Mouse (Mus musculus): ENCODE measurements at regions not wholly inside any gene's neighbourhood (a gene's known extent, or its start where the extent isn't known, plus 50 kb on each side); places are given as distances from the start of the nearest gene placed in this dataset.

DNA sequence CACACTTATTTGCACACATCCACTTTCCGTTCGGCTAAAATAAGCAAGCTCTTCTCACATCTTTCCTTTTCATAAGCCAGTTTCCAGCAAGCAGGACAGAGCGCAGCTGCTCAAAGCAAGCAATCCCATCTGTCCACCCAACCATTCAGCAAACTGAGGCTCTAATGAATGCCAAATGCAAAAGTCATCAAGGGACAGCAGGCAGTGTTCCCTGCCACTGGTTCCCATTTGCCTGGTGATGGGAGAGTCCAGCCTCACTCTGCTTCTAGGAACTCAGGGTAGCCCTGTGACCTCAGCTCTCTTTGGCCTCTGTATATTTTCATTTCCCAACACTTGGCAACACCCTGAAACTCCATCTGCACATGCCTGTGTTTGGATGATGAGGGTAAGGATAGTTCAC lies 188.8 kb upstream of the Rgma start:
- Histone ChIP-seq H3K27ac (no peak overlapping the region), H3K36me3 (ENCODE audit: insufficient read depth, low read length) (no peaks in the 10 kb centered on the region), H3K4me1 (replicated peaks; ENCODE audit: insufficient read depth, low read length) (no peaks in the 10 kb centered on the region), H3K9me3 (replicated peaks; ENCODE audit: low read length) (no peaks in the 10 kb centered on the region), H3K27me3 (ENCODE audit: insufficient read depth, low read length) (no peaks in the 10 kb centered on the region), H3K4me3 (replicated peaks; ENCODE audit: low read depth, low read length) (no peak overlapping the region), H3K4me2 (ENCODE audit: low read length) (no peak overlapping the region), H3K9ac (ENCODE audit: low read depth, low read length) (no peak overlapping the region)
- TF ChIP-seq CTCF (IDR thresholded peaks at IDR 0.05; ENCODE audit: low read depth) = no peak
- DNase-seq (ENCODE audit: low spot score) (no peak), ATAC-seq (replicated peaks; ENCODE audit: low FRiP score, low read depth) (no peak)
- WGBS = 96% methylated on average over 3 of the region's 3 CpGs

GRCm38 (mm10) chr7:73191388-73192278 lies 183.7 kb upstream of the Rgma start:
- TF ChIP-seq CTCF (IDR thresholded peaks at IDR 0.05; ENCODE audit: low read depth) = no peak
- no peak for ATAC-seq (replicated peaks; ENCODE audit: low FRiP score, low read depth)
- H3K27ac ChIP-seq = no peak overlapping the region
- no peak overlapping the region for H3K4me2 ChIP-seq (ENCODE audit: low read length)
- no peak overlapping the region for H3K9ac ChIP-seq (ENCODE audit: low read depth, low read length)
- no peak for DNase-seq (ENCODE audit: low spot score)
- 53% methylated on average over 12 of the region's 12 CpGs for WGBS
- no peaks in the 10 kb centered on the region for H3K4me1 ChIP-seq (replicated peaks; ENCODE audit: insufficient read depth, low read length)
- H3K9me3 ChIP-seq (replicated peaks; ENCODE audit: low read length) = no peaks in the 10 kb centered on the region
- no peaks in the 10 kb centered on the region for H3K27me3 ChIP-seq (ENCODE audit: insufficient read depth, low read length)
- H3K4me3 ChIP-seq (replicated peaks; ENCODE audit: low read depth, low read length) = no peak overlapping the region
- H3K36me3 ChIP-seq (ENCODE audit: insufficient read depth, low read length) = no peaks in the 10 kb centered on the region

DNA sequence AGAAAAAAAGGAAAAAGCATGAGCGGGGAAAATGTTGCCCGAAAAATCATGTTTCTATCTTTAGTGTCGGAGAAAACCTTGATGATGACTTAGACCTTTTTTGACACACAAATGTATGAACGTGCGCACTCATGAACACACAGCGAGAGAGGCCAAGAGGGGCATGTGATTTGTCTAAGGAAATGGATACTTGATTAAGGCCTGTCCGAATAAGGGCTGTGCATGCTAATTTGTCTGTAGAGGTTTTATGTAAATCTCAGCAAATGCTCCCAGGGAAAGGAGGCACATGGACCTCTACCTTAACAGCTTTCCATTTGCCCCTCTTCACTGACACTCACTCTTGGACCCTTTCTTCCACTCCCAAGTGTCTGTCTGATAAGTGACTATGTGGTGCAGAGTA lies 182.5 kb upstream of the Rgma start:
- H3K36me3 ChIP-seq (ENCODE audit: insufficient read depth, low read length) = no peaks in the 10 kb centered on the region
- 0 out of 2 replicates have a peak, but pooled peaks cover 5% of the 10 kb centered on the region for H3K4me1 ChIP-seq (replicated peaks; ENCODE audit: insufficient read depth, low read length)
- no peaks in the 10 kb centered on the region for H3K9me3 ChIP-seq (replicated peaks; ENCODE audit: low read length)
- DNase-seq (ENCODE audit: low spot score) = no peak
- no peak overlapping the region for H3K9ac ChIP-seq (ENCODE audit: low read depth, low read length)
- no peak for ATAC-seq (replicated peaks; ENCODE audit: low FRiP score, low read depth)
- no peaks in the 10 kb centered on the region for H3K27me3 ChIP-seq (ENCODE audit: insufficient read depth, low read length)
- no peak overlapping the region for H3K27ac ChIP-seq
- no peak for TF ChIP-seq CTCF (IDR thresholded peaks at IDR 0.05; ENCODE audit: low read depth)
- 85% methylated on average over 7 of the region's 7 CpGs for WGBS
- H3K4me3 ChIP-seq (replicated peaks; ENCODE audit: low read depth, low read length) = no peak overlapping the region
- H3K4me2 ChIP-seq (ENCODE audit: low read length) = no peak overlapping the region

- Histone ChIP-seq H3K27ac (no peak overlapping the region), H3K9me3 (replicated peaks; ENCODE audit: low read length) (no peaks in the 10 kb centered on the region; the same call in 1 of the 2 replicates), H3K4me3 (replicated peaks; ENCODE audit: low read depth, low read length) (no peak overlapping the region), H3K36me3 (ENCODE audit: insufficient read depth, low read length) (no peaks in the 10 kb centered on the region), H3K27me3 (ENCODE audit: insufficient read depth, low read length) (no peaks in the 10 kb centered on the region), H3K4me1 (replicated peaks; ENCODE audit: insufficient read depth, low read length) (0 out of 2 replicates have a peak, but pooled peaks cover 5% of the 10 kb centered on the region), H3K4me2 (ENCODE audit: low read length) (no peak overlapping the region), H3K9ac (ENCODE audit: low read depth, low read length) (no peak overlapping the region)
- ATAC-seq (replicated peaks; ENCODE audit: low FRiP score, low read depth) (no peak), DNase-seq (ENCODE audit: low spot score) (no peak)
- no peak for TF ChIP-seq CTCF (IDR thresholded peaks at IDR 0.05; ENCODE audit: low read depth)
- WGBS = 84% methylated on average over 4 of the region's 4 CpGs
Observed at GRCm38 (mm10) chr7:73195306-73195705, 180.0 kb upstream of the Rgma start.

DNA sequence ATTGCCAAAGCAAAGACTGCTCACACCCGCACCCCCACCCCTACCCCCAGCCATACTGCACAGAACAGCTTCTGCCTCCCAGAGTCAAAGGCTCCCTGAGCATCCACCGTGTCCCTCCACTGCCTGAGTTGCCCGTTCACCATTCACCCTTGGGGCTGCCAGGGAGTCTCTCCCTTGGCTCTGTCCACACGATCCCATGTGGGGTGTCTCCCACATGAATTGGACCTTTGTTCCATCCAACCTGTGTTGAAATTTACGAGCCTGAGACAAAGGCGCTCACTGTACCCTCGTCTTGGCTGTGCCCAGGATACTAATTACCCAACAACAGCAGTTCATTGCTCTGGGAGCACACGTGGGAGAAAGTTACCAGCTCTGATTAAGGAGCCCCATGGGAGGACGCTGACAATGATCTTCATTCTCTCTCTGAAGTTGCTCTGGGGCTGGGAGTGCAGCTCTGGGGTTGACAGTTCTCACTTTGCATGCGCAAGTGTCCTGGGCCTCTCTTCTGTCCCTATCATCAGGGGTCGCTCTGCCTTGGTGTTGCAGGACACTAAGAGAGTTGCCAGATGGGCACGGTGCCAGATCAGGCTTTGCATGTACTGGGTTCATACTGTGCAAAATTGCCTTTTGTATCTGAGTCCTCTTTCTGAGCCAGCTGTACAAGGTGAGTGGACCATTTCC lies 178.3 kb upstream of the Rgma start:
- Histone ChIP-seq H3K4me2 (ENCODE audit: low read length) (no peak overlapping the region), H3K9ac (ENCODE audit: low read depth, low read length) (no peak overlapping the region), H3K36me3 (ENCODE audit: insufficient read depth, low read length) (no peaks in the 10 kb centered on the region), H3K4me1 (replicated peaks; ENCODE audit: insufficient read depth, low read length) (0 out of 2 replicates have a peak, but pooled peaks cover 5% of the 10 kb centered on the region), H3K4me3 (replicated peaks; ENCODE audit: low read depth, low read length) (no peak overlapping the region), H3K9me3 (replicated peaks; ENCODE audit: low read length) (no peaks in the 10 kb centered on the region; the same call in 1 of the 2 replicates), H3K27me3 (ENCODE audit: insufficient read depth, low read length) (no peaks in the 10 kb centered on the region), H3K27ac (no peak overlapping the region)
- TF ChIP-seq CTCF (IDR thresholded peaks at IDR 0.05; ENCODE audit: low read depth) = no peak
- 33% methylated on average over 12 of the region's 12 CpGs for WGBS
- DNase-seq (ENCODE audit: low spot score) (peak; percentile 80), ATAC-seq (replicated peaks; ENCODE audit: low FRiP score, low read depth) (peak; percentile 86)

DNA sequence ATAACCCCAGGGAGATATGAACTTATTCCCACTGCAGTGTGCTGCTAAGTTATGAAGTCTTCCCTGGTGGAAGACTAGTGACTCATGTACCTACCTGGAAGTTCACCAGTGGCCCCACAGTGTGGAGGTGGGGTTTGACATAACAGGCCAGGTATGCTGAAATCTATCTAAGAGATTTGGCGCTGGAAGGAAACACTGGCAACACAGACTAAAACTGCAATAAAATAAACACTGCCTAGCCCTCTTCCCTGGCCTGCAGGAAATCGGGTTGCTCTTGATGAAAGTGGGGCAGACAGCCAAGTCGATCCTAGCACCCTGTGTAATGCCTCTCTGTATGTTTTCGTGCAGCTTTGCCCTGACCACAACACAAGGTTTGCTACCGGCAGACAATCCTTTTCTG lies 177.2 kb upstream of the Rgma start:
- Histone ChIP-seq H3K27ac (no peak overlapping the region), H3K27me3 (ENCODE audit: insufficient read depth, low read length) (no peaks in the 10 kb centered on the region), H3K4me1 (replicated peaks; ENCODE audit: insufficient read depth, low read length) (0 out of 2 replicates have a peak, but pooled peaks cover 5% of the 10 kb centered on the region), H3K36me3 (ENCODE audit: insufficient read depth, low read length) (no peaks in the 10 kb centered on the region), H3K4me3 (replicated peaks; ENCODE audit: low read depth, low read length) (no peak overlapping the region), H3K9ac (ENCODE audit: low read depth, low read length) (no peak overlapping the region), H3K9me3 (replicated peaks; ENCODE audit: low read length) (no peaks in the 10 kb centered on the region; the same call in 1 of the 2 replicates), H3K4me2 (ENCODE audit: low read length) (no peak overlapping the region)
- DNase-seq (ENCODE audit: low spot score) (no peak), ATAC-seq (replicated peaks; ENCODE audit: low FRiP score, low read depth) (no peak)
- 58% methylated on average over 5 of the region's 5 CpGs for WGBS
- TF ChIP-seq CTCF (IDR thresholded peaks at IDR 0.05; ENCODE audit: low read depth) = no peak
